Mouse (Mus musculus) forebrain, embryonic 11.5 days (tissue): ENCODE measurements around the gene S1pr5. TPM values are rescaled to one million over a fixed set of nuclear protein-coding genes. Genes with fewer than 3 reads are reported as not detected.
A peak's percentile ranks its signal among the peaks of the same experiment; 100 is the strongest.
"Not testable (repeated sequence)": the region's sequence is repeated elsewhere in the genome, so short reads cannot be mapped to it uniquely, and the experiment has no call there.

Experiments
- ATAC-seq: fragments of 200-750 bp; cut with Nextera tagmentation; replicated peaks from 2 replicates; pipeline ENCODE4 v1.8.0; 2017; ENCODE audit warnings: moderate TSS enrichment; ENCODE audit not compliant: low FRiP score
- DNase-seq: peaks from one replicate; pipeline ENCODE4 v3.0.0-alpha.2; 2017; ENCODE audit warnings: low spot score
- H3K27ac ChIP-seq: fragments of 300-500 bp; sonication (generic); 2 replicates; pipeline ENCODE4 v1.5.1; 2014; ENCODE audit warnings: low read depth, low read length
- H3K27me3 ChIP-seq: fragments of 300-500 bp; sonication (generic); 2 replicates; pipeline ENCODE4 v1.6.1; 2014; ENCODE audit warnings: mild to moderate bottlenecking, low read length, mixed read lengths; ENCODE audit not compliant: control insufficient read depth, insufficient read depth
- H3K36me3 ChIP-seq: fragments of 300-500 bp; sonication (generic); 2 replicates; pipeline ENCODE4 v1.6.1; 2014; ENCODE audit warnings: mild to moderate bottlenecking, low read length, moderate library complexity, mixed read lengths; ENCODE audit not compliant: control insufficient read depth, insufficient read depth
- H3K4me1 ChIP-seq: fragments of 300-500 bp; sonication (generic); replicated peaks from 2 replicates; pipeline ENCODE4 v1.6.1; 2014; ENCODE audit warnings: low read length, mixed read lengths; ENCODE audit not compliant: control insufficient read depth, insufficient read depth
- H3K4me2 ChIP-seq: fragments of 300-500 bp; sonication (generic); 2 replicates; pipeline ENCODE4 v1.6.1; 2014; ENCODE audit warnings: low read depth, mild to moderate bottlenecking, low read length, moderate library complexity, mixed read lengths; ENCODE audit not compliant: severe bottlenecking
- H3K4me3 ChIP-seq: fragments of 300-500 bp; sonication (generic); 2 replicates; pipeline ENCODE4 v1.5.1; 2014; ENCODE audit warnings: low read depth, low read length
- H3K9ac ChIP-seq: fragments of 300-500 bp; sonication (generic); 2 replicates; pipeline ENCODE4 v1.6.1; 2014; ENCODE audit warnings: low read length
- H3K9me3 ChIP-seq: fragments of 300-500 bp; sonication (generic); 2 replicates; pipeline ENCODE4 v1.6.1; 2016; ENCODE audit warnings: low read length, mixed read lengths; ENCODE audit not compliant: control insufficient read depth
- WGBS: fragments of 180-500 bp; shearing (Covaris S2); extraction: QIAGEN DNeasy Blood & Tissue Kit; methylation state at CpG from one replicate; pipeline ENCODE4 v1.1.7; 2014; 5-methylcytosine and 5-hydroxymethylcytosine counted together
- polyA plus RNA-seq: library from polyadenylated mRNA; unstranded; fragments of >200 nt; fragmentation: Nextera tagmentation; extraction: Ambion mirVana; gene quantifications from 2 replicates; pipeline ENCODE4 v1.2.1, GENCODE M21; 2014

The S1pr5 gene
- polyA plus RNA-seq, 1 experiment from 2014 or later, result 0.09 TPM

DNA sequence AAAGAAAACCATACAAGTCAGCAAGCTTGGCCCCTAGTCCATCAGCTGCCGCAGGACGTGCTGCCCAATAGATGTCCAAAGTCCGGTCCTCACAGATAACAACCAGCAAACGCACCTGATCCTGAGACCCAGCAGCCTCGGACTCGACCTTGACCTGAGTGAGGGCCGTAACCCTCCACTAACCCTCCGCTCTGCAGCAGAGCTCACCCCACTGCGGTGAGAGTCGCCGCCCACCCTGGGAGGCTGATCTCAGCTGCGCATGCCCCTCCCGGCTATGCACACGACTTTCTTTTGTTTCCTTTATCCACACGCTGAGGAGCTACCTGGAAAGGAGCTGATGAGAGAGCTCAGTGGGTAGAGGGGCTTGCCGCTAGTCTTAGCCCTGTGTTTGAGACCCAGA is 20.9 kb downstream of the S1pr5 start:
- H3K4me3 ChIP-seq, result no peak overlapping the region
- H3K27me3 ChIP-seq, result 0 out of 2 replicates have a peak, but pooled peaks cover 2% of the 10 kb centered on the region
- no peak overlapping the region for H3K27ac ChIP-seq
- ATAC-seq (no peak), DNase-seq (peak; percentile 64)
- 12% methylated on average over 16 of the region's 16 CpGs for WGBS
- H3K36me3 ChIP-seq, result no peaks in the 10 kb centered on the region; the same call in 1 of the 2 replicates
- no peaks in the 10 kb centered on the region for H3K9me3 ChIP-seq
- H3K9ac ChIP-seq, result peak overlapping the region; percentile 24
- peak overlapping the region; percentile 32 for H3K4me2 ChIP-seq
- peaks cover 5% of the 10 kb centered on the region; the same call in 1 of the 2 replicates for H3K4me1 ChIP-seq

DNA sequence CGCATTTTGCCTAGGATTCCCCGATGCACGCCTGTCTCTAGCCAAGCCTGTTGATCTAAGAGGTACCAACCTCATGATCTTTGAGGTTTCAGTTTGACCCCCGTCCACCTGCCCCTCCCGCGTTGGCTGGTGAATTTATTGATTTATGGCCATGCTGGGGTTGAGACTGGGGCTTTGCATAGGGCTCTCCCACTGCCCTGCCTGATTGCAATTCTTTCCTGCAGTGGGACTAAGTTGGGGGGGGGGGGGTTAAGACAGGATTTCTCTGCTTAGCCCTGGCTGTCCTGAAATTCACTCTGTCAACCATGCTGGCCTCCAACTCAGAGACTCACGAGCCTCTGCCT is 22.9 kb downstream of the S1pr5 start:
- no peak overlapping the region for H3K27ac ChIP-seq
- peaks cover 5% of the 10 kb centered on the region; the same call in 1 of the 2 replicates for H3K4me1 ChIP-seq
- H3K27me3 ChIP-seq, result 0 out of 2 replicates have a peak, but pooled peaks cover 2% of the 10 kb centered on the region
- H3K36me3 ChIP-seq, result no peaks in the 10 kb centered on the region; the same call in 1 of the 2 replicates
- 24% methylated on average over 7 of the region's 7 CpGs for WGBS
- H3K4me2 ChIP-seq, result peak overlapping the region; percentile 28; the same call in 1 of the 2 replicates
- H3K4me3 ChIP-seq, result no peak overlapping the region
- ATAC-seq, result no peak
- no peaks in the 10 kb centered on the region for H3K9me3 ChIP-seq
- DNase-seq, result peak; percentile 44
- no peak overlapping the region for H3K9ac ChIP-seq

DNA sequence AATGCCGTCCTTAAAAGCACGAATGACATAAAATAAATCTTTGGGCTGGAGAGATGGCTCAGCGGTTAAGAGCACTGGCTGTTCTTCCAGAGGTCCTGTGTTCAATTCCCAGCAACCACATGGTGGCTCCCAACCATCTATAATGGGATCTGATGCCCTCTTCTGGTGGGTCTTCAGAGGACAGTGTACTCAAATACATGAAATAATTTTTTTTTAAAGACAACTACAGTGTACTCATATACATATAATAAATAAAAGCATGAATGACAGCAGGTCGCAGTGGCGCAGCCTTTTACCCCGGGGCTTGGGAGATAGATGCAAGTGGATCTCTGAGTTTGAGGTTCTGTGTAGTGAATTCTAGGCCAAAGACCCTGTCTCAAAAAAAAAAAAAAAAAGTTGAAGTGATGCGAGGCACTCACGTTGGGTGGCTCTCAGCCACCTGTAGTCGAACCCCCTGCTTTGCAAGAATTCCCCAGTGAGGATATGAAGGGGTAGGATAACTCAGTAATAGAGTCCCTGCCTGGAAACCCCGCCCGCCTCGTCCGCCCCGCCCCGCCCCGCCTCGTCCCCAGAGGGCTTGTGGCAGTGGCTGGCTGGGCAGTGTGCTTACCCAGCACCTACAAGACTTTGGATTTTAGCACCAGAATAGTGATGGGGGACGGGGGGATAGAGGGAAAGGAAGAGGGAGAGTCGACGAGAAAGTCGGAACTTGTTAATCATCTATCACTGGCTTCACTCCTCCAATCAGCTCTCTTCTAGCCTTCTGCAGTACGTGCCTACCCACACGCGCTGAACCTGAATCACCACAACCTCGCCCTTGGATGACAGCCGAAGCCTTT is 23.4 kb downstream of the S1pr5 start:
- WGBS, result 23% methylated on average over 26 of the region's 26 CpGs
- no peaks in the 10 kb centered on the region; the same call in 1 of the 2 replicates for H3K36me3 ChIP-seq
- ATAC-seq (no peak), DNase-seq (peak; percentile 61)
- 0 out of 2 replicates have a peak, but pooled peaks cover 2% of the 10 kb centered on the region for H3K27me3 ChIP-seq
- H3K9me3 ChIP-seq, result no peaks in the 10 kb centered on the region
- no peak overlapping the region for H3K27ac ChIP-seq
- peaks cover 5% of the 10 kb centered on the region; the same call in 1 of the 2 replicates for H3K4me1 ChIP-seq
- H3K4me3 ChIP-seq, result no peak overlapping the region
- peak overlapping the region; percentile 28; the same call in 1 of the 2 replicates for H3K4me2 ChIP-seq
- H3K9ac ChIP-seq, result no peak overlapping the region

DNA sequence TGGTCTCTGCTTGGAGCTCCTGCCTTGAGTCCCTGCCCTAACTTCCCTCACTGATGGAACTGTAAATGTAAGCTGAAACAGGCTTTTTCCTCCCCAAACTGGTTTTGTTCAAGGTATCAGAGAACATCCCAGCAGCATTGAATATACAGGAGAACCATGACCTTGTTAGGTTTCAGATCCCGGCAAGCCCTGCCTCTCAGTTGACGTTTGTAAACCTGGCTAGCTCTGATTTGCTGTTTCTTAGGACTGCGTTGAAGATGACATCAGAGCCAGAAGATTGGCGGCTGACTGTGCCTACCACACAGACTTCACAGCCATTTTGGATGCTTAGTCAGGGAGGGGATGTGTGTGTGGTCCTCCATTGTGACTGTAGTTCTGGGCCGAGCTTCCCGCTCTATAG is 24.3 kb downstream of the S1pr5 start:
- Histone ChIP-seq H3K4me2 (no peak overlapping the region), H3K4me1 (peaks cover 5% of the 10 kb centered on the region; the same call in 1 of the 2 replicates), H3K4me3 (no peak overlapping the region), H3K9me3 (no peaks in the 10 kb centered on the region), H3K36me3 (no peaks in the 10 kb centered on the region), H3K27ac (no peak overlapping the region), H3K9ac (no peak overlapping the region), H3K27me3 (0 out of 2 replicates have a peak, but pooled peaks cover 2% of the 10 kb centered on the region)
- 94% methylated on average over 6 of the region's 6 CpGs for WGBS
- ATAC-seq (no peak), DNase-seq (peak; percentile 43)

DNA sequence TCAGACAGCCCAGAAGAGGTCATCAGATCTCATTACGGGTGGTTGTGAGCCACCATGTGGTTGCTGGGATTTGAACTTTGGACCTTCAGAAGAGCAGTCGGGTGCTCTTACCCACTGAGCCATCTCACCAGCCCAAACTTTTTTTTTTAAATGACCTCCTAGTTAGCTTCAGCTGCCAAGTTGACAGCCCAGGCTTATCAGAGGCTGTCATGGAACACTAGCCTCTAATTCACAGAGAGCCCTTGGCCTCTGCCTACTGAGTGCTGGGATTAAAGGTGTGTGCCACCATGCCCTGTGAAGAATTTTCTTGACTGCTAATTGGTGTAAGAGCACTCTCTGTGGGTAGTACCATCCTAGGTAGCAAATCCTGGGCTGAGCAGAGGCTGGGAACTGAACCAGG is 24.8 kb downstream of the S1pr5 start:
- H3K9ac ChIP-seq, ATAC-seq, H3K9me3 ChIP-seq, DNase-seq, H3K4me1 ChIP-seq, H3K4me3 ChIP-seq, H3K27ac ChIP-seq, H3K36me3 ChIP-seq, H3K4me2 ChIP-seq, H3K27me3 ChIP-seq: not testable (repeated sequence)
- 95% methylated on average over 1 of the region's 2 CpGs for WGBS

DNA sequence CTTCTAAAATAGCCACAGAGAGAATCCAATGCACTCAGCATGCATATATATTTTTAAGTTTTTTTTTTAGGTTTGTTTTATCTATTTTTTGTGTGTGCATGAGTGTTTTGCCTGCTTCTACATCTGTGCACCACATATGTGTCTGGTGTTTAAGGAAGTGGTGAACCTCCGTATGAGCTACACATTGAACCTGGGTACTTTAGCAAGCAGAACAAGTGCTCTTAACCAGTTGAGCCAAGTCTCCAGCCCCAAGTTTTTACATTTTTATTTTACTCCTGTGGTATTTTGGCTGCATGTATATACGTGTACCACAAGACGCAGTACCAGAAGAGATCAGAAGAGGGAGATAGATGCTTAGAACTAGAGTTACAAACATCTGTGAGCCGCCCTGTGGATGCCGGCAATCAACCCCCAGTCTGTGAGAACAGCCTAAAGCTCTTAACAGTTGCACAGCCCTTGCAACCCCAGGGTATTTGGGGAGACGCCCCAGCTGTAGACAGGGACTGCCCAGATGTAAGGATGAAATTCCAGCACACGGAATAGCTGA is 26.8 kb downstream of the S1pr5 start:
- ATAC-seq, result peak; percentile 15; the same call in 1 of the 2 replicates
- H3K4me3 ChIP-seq, result no peak overlapping the region
- H3K27me3 ChIP-seq, result 0 out of 2 replicates have a peak, but pooled peaks cover 2% of the 10 kb centered on the region
- H3K27ac ChIP-seq, result no peak overlapping the region
- no peaks in the 10 kb centered on the region for H3K9me3 ChIP-seq
- H3K36me3 ChIP-seq, result no peaks in the 10 kb centered on the region
- DNase-seq, result peak; percentile 61
- WGBS, result 20% methylated on average over 7 of the region's 7 CpGs
- no peak overlapping the region for H3K9ac ChIP-seq
- peaks cover 2% of the 10 kb centered on the region; the same call in 1 of the 2 replicates for H3K4me1 ChIP-seq
- H3K4me2 ChIP-seq, result no peak overlapping the region

DNA sequence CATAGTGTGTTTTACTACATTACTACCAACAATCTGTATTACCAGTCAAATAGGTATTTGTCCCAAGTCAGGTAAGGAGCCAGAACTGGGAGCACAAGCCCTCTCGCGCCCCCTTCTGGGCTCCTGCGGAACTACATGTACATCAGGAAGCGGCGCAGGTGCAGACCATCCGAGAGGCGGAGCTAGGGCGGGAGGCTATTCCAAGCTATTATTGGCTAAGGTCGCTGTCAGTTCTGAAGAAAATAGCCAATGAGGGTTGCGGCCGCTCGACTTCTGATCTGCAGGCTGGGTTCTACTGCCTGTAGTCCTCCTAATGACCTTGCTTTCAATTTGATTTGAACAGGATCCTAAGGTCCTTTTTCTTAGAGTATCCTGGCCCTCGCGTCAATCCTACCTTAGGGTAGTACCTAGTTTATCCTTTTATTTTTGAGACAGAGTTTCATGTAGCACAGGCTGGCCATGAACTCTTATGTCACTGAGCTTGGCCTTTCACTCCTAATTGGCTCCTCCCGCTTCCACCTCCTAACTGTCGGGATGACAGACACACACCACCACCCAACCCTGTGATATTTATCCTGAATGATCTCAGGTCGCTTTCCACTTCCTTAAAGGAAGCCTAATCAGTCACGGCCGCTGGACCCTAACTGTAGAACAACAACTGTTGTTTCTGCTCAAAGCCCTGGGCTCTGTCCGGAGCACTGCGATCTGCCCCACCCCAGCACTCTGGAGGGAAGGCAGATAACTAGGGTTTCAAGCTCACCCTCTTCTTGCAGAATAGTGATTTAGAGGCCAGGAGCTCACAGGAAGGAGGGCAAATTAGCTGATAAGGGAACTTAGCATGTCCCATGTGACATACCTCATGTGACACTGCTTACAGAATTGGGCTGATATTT is 27.5 kb downstream of the S1pr5 start:
- no peaks in the 10 kb centered on the region for H3K36me3 ChIP-seq
- peak; percentile 96 for DNase-seq
- peak overlapping the region; percentile 21; the same call in 1 of the 2 replicates for H3K4me3 ChIP-seq
- 15% methylated on average over 21 of the region's 21 CpGs for WGBS
- peak overlapping the region; percentile 48 for H3K4me2 ChIP-seq
- H3K9me3 ChIP-seq, result no peaks in the 10 kb centered on the region
- ATAC-seq, result peak; percentile 89
- H3K9ac ChIP-seq, result no peak overlapping the region
- no peak overlapping the region for H3K27ac ChIP-seq
- 0 out of 2 replicates have a peak, but pooled peaks cover under 1% of the 10 kb centered on the region for H3K27me3 ChIP-seq
- peaks cover 2% of the 10 kb centered on the region; the same call in 1 of the 2 replicates for H3K4me1 ChIP-seq

GRCm38 (mm10) chr9:21219820-21220219 is 28.4 kb downstream of the S1pr5 start:
- WGBS, result 59% methylated on average over 3 of the region's 3 CpGs
- no peak overlapping the region for H3K27ac ChIP-seq
- H3K9me3 ChIP-seq, result no peaks in the 10 kb centered on the region
- DNase-seq, result peak; percentile 48
- no peak overlapping the region for H3K4me3 ChIP-seq
- ATAC-seq, result no peak
- no peaks in the 10 kb centered on the region for H3K36me3 ChIP-seq
- H3K9ac ChIP-seq, result no peak overlapping the region
- no peaks in the 10 kb centered on the region for H3K27me3 ChIP-seq
- no peaks in the 10 kb centered on the region for H3K4me1 ChIP-seq
- no peak overlapping the region for H3K4me2 ChIP-seq
